ENCODE assay signal across 8 mouse cellular contexts in the genomic region with DNA sequence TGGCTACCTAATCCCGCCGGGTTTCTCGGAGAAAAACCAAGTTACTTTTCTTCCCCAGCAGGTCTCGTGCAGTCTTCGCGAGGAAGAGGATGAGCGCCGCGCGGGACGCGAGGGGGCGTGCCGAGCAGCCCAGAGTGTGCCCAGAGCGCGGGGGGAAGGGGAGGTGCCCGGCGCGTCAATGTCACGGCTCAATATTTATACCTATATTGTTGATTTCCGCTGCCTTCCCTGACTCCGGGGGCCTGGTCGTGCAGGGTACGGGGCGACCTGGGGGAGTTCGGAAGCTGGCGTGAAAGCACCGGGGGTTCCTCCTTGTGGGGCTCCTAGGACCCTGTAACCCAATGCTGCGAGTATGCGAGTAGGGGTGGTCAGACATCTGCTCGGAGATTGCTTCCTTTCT.
DNase-seq lines count a peak whose midpoint lies in the region; ATAC-seq and TF ChIP-seq lines count a peak whose summit lies in the region.

No protein-coding gene starts in this region.

- H3K36me3 ChIP-seq in heart, embryonic 13.5 days, result no peaks in the 10 kb centered on the region
- H3K36me3 ChIP-seq in embryonic facial prominence, embryonic 13.5 days, result no peaks in the 10 kb centered on the region
- no peaks in the 10 kb centered on the region for H3K36me3 ChIP-seq in hindbrain, postnatal 0 days (ENCODE audit: insufficient read depth, low read length)
- H3K36me3 ChIP-seq in liver, embryonic 16.5 days (ENCODE audit: control insufficient read depth, insufficient read depth), result no peaks in the 10 kb centered on the region
- no peaks in the 10 kb centered on the region for H3K36me3 ChIP-seq in stomach, embryonic 14.5 days (ENCODE audit: control insufficient read depth, insufficient read depth, low read length)

- DNase-seq in heart, adult 11 months, result no peak
- DNase-seq in Patski (ENCODE audit: low read depth, low spot score), result no peak
- DNase-seq in hindbrain, postnatal 0 days (ENCODE audit: low spot score), result peak; percentile 25
- DNase-seq in right cerebral cortex, adult 18-20 months, result no peak

- peaks cover 40% of the 10 kb centered on the region for H3K27me3 ChIP-seq in heart, embryonic 13.5 days (replicated peaks)
- H3K27me3 ChIP-seq in Patski, result no peaks in the 10 kb centered on the region
- peaks cover 51% of the 10 kb centered on the region for H3K27me3 ChIP-seq in embryonic facial prominence, embryonic 13.5 days
- peaks cover 10% of the 10 kb centered on the region for H3K27me3 ChIP-seq in hindbrain, postnatal 0 days (ENCODE audit: insufficient read depth, low read length)
- H3K27me3 ChIP-seq in liver, embryonic 16.5 days (ENCODE audit: control insufficient read depth, insufficient read depth, low read depth, low read length), result peaks cover 39% of the 10 kb centered on the region
- 0 out of 2 replicates have a peak, but pooled peaks cover 5% of the 10 kb centered on the region for H3K27me3 ChIP-seq in stomach, embryonic 14.5 days (ENCODE audit: control insufficient read depth, insufficient read depth, low read length)

- CTCF ChIA-PET in Patski (lab: Charles Lee), result no interaction called here

- no peak overlapping the region for H3K27ac ChIP-seq in heart, embryonic 13.5 days (replicated peaks)
- H3K27ac ChIP-seq in embryonic facial prominence, embryonic 13.5 days, result no peak overlapping the region
- H3K27ac ChIP-seq in hindbrain, postnatal 0 days, result no peak overlapping the region
- no peak overlapping the region for H3K27ac ChIP-seq in liver, embryonic 16.5 days (ENCODE audit: low read length)
- no peak overlapping the region for H3K27ac ChIP-seq in stomach, embryonic 14.5 days (ENCODE audit: low read length)

- under 1% methylated on average over 31 of the region's 31 CpGs for WGBS in heart, embryonic 13.5 days
- WGBS in embryonic facial prominence, embryonic 13.5 days, result under 1% methylated on average over 28 of the region's 31 CpGs
- under 1% methylated on average over 29 of the region's 31 CpGs for WGBS in hindbrain, postnatal 0 days
- 1% methylated on average over 29 of the region's 31 CpGs for WGBS in liver, embryonic 16.5 days (ENCODE audit: insufficient replicate concordance)
- WGBS in stomach, embryonic 14.5 days, result under 1% methylated on average over 29 of the region's 31 CpGs

- H3K4me2 ChIP-seq in heart, embryonic 13.5 days, result peak overlapping the region; percentile 99
- peak overlapping the region; percentile 97 for H3K4me2 ChIP-seq in embryonic facial prominence, embryonic 13.5 days
- H3K4me2 ChIP-seq in hindbrain, postnatal 0 days (ENCODE audit: low read depth, low read length), result peak overlapping the region; percentile 99
- peak overlapping the region; percentile 68 for H3K4me2 ChIP-seq in liver, embryonic 16.5 days (ENCODE audit: low read depth, low read length)
- peak overlapping the region; percentile 99 for H3K4me2 ChIP-seq in stomach, embryonic 14.5 days (replicated peaks; ENCODE audit: low read depth, low read length)

- H3K4me1 ChIP-seq in heart, embryonic 13.5 days, result peaks cover 13% of the 10 kb centered on the region
- peaks cover 19% of the 10 kb centered on the region for H3K4me1 ChIP-seq in embryonic facial prominence, embryonic 13.5 days
- H3K4me1 ChIP-seq in hindbrain, postnatal 0 days (ENCODE audit: insufficient read depth, low read length), result no peaks in the 10 kb centered on the region
- H3K4me1 ChIP-seq in liver, embryonic 16.5 days (ENCODE audit: control insufficient read depth, low read depth, low read length), result no peaks in the 10 kb centered on the region
- H3K4me1 ChIP-seq in stomach, embryonic 14.5 days (ENCODE audit: control insufficient read depth, insufficient read depth, low read length), result peaks cover 5% of the 10 kb centered on the region; the same call in 1 of the 2 replicates

- no peaks in the 10 kb centered on the region for H3K9me3 ChIP-seq in heart, embryonic 13.5 days
- H3K9me3 ChIP-seq in embryonic facial prominence, embryonic 13.5 days, result 0 out of 2 replicates have a peak, but pooled peaks cover 2% of the 10 kb centered on the region
- no peaks in the 10 kb centered on the region for H3K9me3 ChIP-seq in hindbrain, postnatal 0 days (ENCODE audit: low read length)
- H3K9me3 ChIP-seq in liver, embryonic 16.5 days (replicated peaks; ENCODE audit: control insufficient read depth, low read length), result no peaks in the 10 kb centered on the region
- no peaks in the 10 kb centered on the region for H3K9me3 ChIP-seq in stomach, embryonic 14.5 days (ENCODE audit: control insufficient read depth, low read depth, low read length)

- no peak for ATAC-seq in heart, embryonic 13.5 days (ENCODE audit: extremely low read depth, insufficient number of reproducible peaks, low FRiP score, low TSS enrichment)
- peak; percentile 49 for ATAC-seq in Patski
- peak; percentile 41; the same call in 1 of the 2 replicates for ATAC-seq in embryonic facial prominence, embryonic 13.5 days (ENCODE audit: insufficient number of reproducible peaks, insufficient read depth, low FRiP score, low TSS enrichment, low read depth)
- ATAC-seq in hindbrain, postnatal 0 days, result peak; percentile 65
- ATAC-seq in liver, embryonic 16.5 days (ENCODE audit: low read depth), result no peak
- peak; percentile 57 for ATAC-seq in stomach, embryonic 14.5 days (ENCODE audit: insufficient number of reproducible peaks, insufficient read depth, low FRiP score, low read depth)

- peak overlapping the region; percentile 74 for H3K4me3 ChIP-seq in heart, embryonic 13.5 days
- H3K4me3 ChIP-seq in embryonic facial prominence, embryonic 13.5 days, result peak overlapping the region; percentile 59
- peak overlapping the region; percentile 63 for H3K4me3 ChIP-seq in hindbrain, postnatal 0 days (ENCODE audit: low read length)
- H3K4me3 ChIP-seq in liver, embryonic 16.5 days (ENCODE audit: low read depth, low read length), result peak overlapping the region; percentile 58
- H3K4me3 ChIP-seq in stomach, embryonic 14.5 days (ENCODE audit: low read depth, low read length), result peak overlapping the region; percentile 57

- POLR2A ChIA-PET in Patski (lab: Charles Lee), result no interaction called here

- H3K9ac ChIP-seq in heart, embryonic 13.5 days, result peak overlapping the region; percentile 76
- H3K9ac ChIP-seq in embryonic facial prominence, embryonic 13.5 days, result peak overlapping the region; percentile 69
- H3K9ac ChIP-seq in hindbrain, postnatal 0 days (replicated peaks; ENCODE audit: low read length), result 0 out of 2 replicates have a peak overlapping the region, but pooled peaks have one; percentile 33
- no peak overlapping the region for H3K9ac ChIP-seq in liver, embryonic 16.5 days (ENCODE audit: low read depth, low read length)
- peak overlapping the region; percentile 46 for H3K9ac ChIP-seq in stomach, embryonic 14.5 days (replicated peaks; ENCODE audit: low read depth, low read length)

- no peak for TF ChIP-seq CTCF in Patski (IDR thresholded peaks at IDR 0.05)
- TF ChIP-seq CTCF in hindbrain, postnatal 0 days (IDR thresholded peaks at IDR 0.05; ENCODE audit: low read depth), result peak; percentile 13; the same call in 1 of the 2 replicates

- in situ Hi-C loops in Patski (cut with MboI; ENCODE audit: low pct_unique_long_range_greater_than_20kb), result no loop called here

Comparison
In these comparisons a context has a peak if more than half of its experiments do, and no peak if none do; other contexts are left out.
1. ATAC-seq: peak in Patski (single experiment), embryonic facial prominence, embryonic 13.5 days (single experiment), hindbrain, postnatal 0 days (single experiment) and stomach, embryonic 14.5 days (single experiment); none in heart, embryonic 13.5 days (single experiment) and liver, embryonic 16.5 days (single experiment).
2. Peak in every context shown above with its lines, with median percentiles within 50 percentile points of each other: H3K4me2 ChIP-seq and H3K4me3 ChIP-seq.